Mouse (Mus musculus) kidney, adult 2 months (tissue): ENCODE results near the gene Rreb1. TPM values are rescaled to one million over a fixed set of nuclear protein-coding genes. Genes with fewer than 3 reads are reported as not detected.
A peak's percentile ranks its signal among the peaks of the same experiment; 100 is the strongest.

Source experiments
- DNase-seq: peaks from one replicate; pipeline ENCODE4 v3.0.0; 2021
- H3K27ac ChIP-seq: fragments of 200-500 bp; 2 replicates; pipeline ENCODE4 v1.5.1; 2012; ENCODE audit warnings: low read depth, low read length, control low read depth, inconsistent platforms; ENCODE audit not compliant: insufficient read depth
- H3K27me3 ChIP-seq: fragments of 200-500 bp; replicated peaks from 2 replicates; pipeline ENCODE4 v1.6.1; 2012; ENCODE audit warnings: mild to moderate bottlenecking, moderate library complexity, low read length, inconsistent platforms; ENCODE audit not compliant: control insufficient read depth, insufficient read depth
- H3K36me3 ChIP-seq: fragments of 200-500 bp; 2 replicates; pipeline ENCODE4 v1.6.1; 2012; ENCODE audit warnings: mild to moderate bottlenecking, moderate library complexity, low read length, inconsistent platforms; ENCODE audit not compliant: control insufficient read depth, insufficient read depth
- H3K4me1 ChIP-seq: fragments of 200-500 bp; 2 replicates; pipeline ENCODE4 v1.6.1; 2011; ENCODE audit warnings: low read length; ENCODE audit not compliant: control insufficient read depth, insufficient read depth
- H3K4me3 ChIP-seq: fragments of 200-500 bp; 2 replicates; pipeline ENCODE4 v1.5.1; 2011; ENCODE audit warnings: mild to moderate bottlenecking, low read depth, low read length, control low read depth; ENCODE audit not compliant: insufficient read depth
- CTCF ChIP-seq: fragments of 200-500 bp; conservative IDR thresholded peaks from 2 replicates; pipeline ENCODE4 v1.5.1; 2011; ENCODE audit warnings: low read depth, mild to moderate bottlenecking, control low read depth, low read length, moderate library complexity, mixed read lengths; ENCODE audit not compliant: insufficient read depth, insufficient read length
- POLR2A ChIP-seq: fragments of 200-500 bp; IDR thresholded peaks from one replicate; pipeline ENCODE4 v1.6.1; 2011; ENCODE audit warnings: low read depth, low read length, control low read depth
- WGBS: fragments of 180-500 bp; shearing (Covaris S2); methylation state at CpG from one replicate; pipeline ENCODE4 v1.1.7; 2018; 5-methylcytosine and 5-hydroxymethylcytosine counted together
- polyA plus RNA-seq: library from polyadenylated mRNA; depleted of rRNA; stranded (reverse); fragments of >200 nt; gene quantifications from 2 replicates; pipeline ENCODE4 v1.2.3, GENCODE M21; 2012

The Rreb1 gene
- polyA plus RNA-seq, 1 experiment, result 16.7 TPM

DNA sequence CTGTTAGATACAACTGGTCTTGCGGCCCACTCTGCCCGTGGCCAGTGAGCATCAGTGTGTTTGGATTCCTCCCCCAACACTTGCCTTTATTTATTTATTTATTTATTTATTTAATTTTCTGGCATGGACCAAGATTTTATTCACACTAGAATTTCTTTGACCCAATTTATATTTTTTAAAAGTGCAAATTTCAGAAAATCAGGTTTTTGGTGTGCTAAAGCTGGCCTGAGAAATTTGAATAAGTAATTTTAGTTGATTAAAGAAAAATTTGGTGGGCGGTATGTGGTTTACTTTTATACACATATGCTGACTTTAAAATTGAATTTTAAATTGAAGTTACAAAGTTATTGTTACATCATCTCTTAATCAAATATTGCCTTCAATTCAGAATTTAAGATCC is 82.0 kb downstream of the Rreb1 start:
- no peak for DNase-seq
- H3K4me1 ChIP-seq, result peaks cover 36% of the 10 kb centered on the region
- no peak for TF ChIP-seq POLR2A
- no peak for TF ChIP-seq CTCF
- H3K36me3 ChIP-seq, result no peaks in the 10 kb centered on the region
- H3K27ac ChIP-seq, result no peak overlapping the region; the same call in 1 of the 2 replicates
- WGBS, result 93% methylated on average over 3 of the region's 3 CpGs
- no peak overlapping the region for H3K4me3 ChIP-seq
- H3K27me3 ChIP-seq, result no peaks in the 10 kb centered on the region

DNA sequence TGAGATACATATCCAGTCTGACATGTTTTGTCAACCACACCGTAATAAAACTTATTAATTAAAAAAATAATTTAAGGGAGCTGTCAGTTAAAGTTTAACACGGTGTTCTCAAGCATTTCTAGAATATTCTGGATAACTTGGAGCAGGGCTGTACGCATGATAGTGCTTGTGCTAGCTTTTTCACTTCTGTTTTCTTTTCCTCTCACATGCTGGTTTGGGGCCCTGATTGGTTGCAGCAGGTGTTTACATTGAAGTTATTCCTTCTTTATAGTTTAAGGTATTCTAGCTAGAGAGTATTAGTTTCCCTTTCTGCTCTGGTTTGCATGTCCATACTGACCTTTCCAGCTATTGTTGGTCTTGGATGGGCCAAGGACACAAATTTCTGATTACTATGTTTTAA is 82.6 kb downstream of the Rreb1 start:
- 28% methylated on average over 3 of the region's 3 CpGs for WGBS
- no peak for DNase-seq
- Histone ChIP-seq H3K4me1 (peaks cover 34% of the 10 kb centered on the region), H3K27me3 (no peaks in the 10 kb centered on the region), H3K4me3 (no peak overlapping the region), H3K27ac (peak overlapping the region; percentile 84), H3K36me3 (no peaks in the 10 kb centered on the region)
- TF ChIP-seq CTCF, result no peak
- no peak for TF ChIP-seq POLR2A

DNA sequence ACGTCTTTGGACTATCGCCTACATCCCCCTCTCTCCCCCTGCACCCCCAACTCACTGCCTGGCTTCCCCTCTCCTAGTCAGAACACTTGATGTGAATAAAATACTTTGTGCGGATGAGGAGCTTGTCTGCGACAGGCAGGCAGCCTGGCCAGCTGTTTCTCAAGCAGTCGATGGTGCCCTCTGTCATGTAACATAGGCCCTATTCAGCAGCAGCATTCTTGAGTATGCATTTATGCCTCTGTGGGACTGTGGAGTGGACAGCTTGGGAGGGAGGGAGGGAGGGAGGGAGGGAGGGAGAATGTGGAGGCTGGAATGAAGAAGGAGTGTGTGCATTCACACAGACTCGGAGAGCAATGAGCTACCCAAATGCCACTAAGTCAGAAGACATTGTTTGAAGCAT is 84.3 kb downstream of the Rreb1 start:
- no peak overlapping the region for H3K4me3 ChIP-seq
- H3K36me3 ChIP-seq, result no peaks in the 10 kb centered on the region
- no peaks in the 10 kb centered on the region for H3K27me3 ChIP-seq
- 27% methylated on average over 6 of the region's 6 CpGs for WGBS
- DNase-seq, result no peak
- peaks cover 38% of the 10 kb centered on the region for H3K4me1 ChIP-seq
- TF ChIP-seq CTCF (no peak), POLR2A (no peak)
- H3K27ac ChIP-seq, result peak overlapping the region; percentile 84

DNA sequence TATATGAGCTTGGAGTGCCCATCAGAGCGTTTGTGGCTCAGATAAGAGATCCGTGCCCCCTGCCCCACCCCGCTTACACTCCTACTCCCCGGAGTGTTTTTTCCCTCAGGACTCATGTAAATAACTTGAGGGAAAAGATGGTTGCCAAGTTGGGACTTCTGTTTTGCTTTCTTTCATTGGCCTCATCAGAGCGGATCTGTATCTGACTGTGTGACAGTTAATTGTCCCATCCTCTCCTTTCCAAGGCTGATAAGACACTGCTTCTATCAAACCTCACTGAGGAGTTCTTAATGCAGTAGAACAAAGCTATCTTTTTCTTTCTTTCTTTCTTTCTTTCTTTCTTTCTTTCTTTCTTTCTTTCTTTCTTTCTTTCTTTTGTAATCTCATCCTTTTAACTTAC is 85.4 kb downstream of the Rreb1 start:
- H3K4me3 ChIP-seq, result no peak overlapping the region
- H3K27ac ChIP-seq, result peak overlapping the region; percentile 3; the same call in 1 of the 2 replicates
- H3K4me1 ChIP-seq, result peaks cover 34% of the 10 kb centered on the region
- 64% methylated on average over 5 of the region's 5 CpGs for WGBS
- H3K27me3 ChIP-seq, result no peaks in the 10 kb centered on the region
- TF ChIP-seq CTCF (no peak), POLR2A (no peak)
- DNase-seq, result no peak
- no peaks in the 10 kb centered on the region for H3K36me3 ChIP-seq

DNA sequence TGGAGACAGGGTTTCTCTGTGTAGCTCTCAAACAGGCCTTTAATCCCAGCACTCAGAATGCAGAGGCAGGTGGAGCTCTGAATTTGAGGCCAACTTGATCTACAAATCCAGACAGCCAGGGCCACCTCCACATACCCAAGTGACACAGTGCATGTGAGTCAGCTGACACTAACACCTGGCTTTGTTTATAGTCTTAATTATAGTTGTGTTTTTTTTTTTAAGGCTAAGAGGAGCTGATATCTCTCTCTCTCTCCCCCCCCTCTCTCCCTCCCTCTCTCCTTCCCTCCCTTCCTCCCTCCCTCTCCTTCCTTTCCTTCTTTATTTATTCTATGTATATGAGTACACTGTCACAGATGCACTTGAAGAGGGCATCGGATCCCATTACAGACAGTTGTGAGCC is 86.5 kb downstream of the Rreb1 start:
- H3K4me3 ChIP-seq, result no peak overlapping the region
- H3K36me3 ChIP-seq, result no peaks in the 10 kb centered on the region
- no peak overlapping the region; the same call in 1 of the 2 replicates for H3K27ac ChIP-seq
- no peak for DNase-seq
- TF ChIP-seq CTCF (no peak), POLR2A (no peak)
- 88% methylated on average over 1 of the region's 1 CpGs for WGBS
- no peaks in the 10 kb centered on the region for H3K27me3 ChIP-seq
- peaks cover 35% of the 10 kb centered on the region for H3K4me1 ChIP-seq

DNA sequence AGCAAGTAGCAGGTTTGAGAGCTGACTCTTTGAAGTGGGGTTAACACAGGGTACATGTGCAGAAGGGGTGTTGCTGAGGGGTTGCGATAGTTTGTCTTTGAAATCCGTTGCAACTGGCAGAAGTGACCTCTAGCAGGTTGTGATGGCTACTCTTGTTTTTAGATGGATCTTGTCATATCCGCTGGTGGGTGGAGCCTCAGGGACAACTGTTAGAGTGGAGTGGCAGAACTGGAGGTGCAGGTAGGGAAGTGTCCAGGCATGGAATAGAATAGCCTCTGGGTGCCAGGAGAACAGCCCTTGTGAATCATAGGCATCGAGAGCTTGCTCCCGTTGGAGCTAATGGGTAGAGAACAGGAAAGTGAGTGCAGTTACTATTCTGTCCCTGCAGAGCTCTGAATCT is 88.1 kb downstream of the Rreb1 start:
- no peak overlapping the region for H3K4me3 ChIP-seq
- no peaks in the 10 kb centered on the region for H3K36me3 ChIP-seq
- 25% methylated on average over 5 of the region's 5 CpGs for WGBS
- TF ChIP-seq POLR2A (no peak), CTCF (no peak)
- no peaks in the 10 kb centered on the region for H3K27me3 ChIP-seq
- peaks cover 40% of the 10 kb centered on the region for H3K4me1 ChIP-seq
- DNase-seq, result no peak
- H3K27ac ChIP-seq, result no peak overlapping the region

DNA sequence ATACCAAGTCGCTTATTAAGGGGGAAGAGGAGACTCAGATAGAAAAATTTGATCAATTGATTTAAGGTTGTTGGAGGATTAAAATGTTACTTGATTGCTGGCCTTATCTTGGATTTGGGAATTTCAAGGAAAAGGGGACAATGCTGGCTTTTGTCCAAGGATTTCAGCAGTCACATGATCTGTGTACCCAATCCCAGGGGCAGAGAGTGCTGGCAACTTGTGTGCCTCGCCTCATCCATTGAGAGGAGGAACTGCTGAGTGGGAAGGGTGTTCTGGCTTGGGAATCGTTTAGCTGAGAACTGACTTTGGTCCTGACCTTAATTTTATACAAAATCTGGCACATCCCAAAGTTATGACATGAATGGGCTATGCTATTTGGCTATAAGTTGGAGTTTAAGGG is 88.6 kb downstream of the Rreb1 start:
- no peak for DNase-seq
- Histone ChIP-seq H3K4me1 (peaks cover 38% of the 10 kb centered on the region), H3K4me3 (no peak overlapping the region), H3K36me3 (no peaks in the 10 kb centered on the region), H3K27ac (no peak overlapping the region), H3K27me3 (no peaks in the 10 kb centered on the region)
- no peak for TF ChIP-seq CTCF
- no peak for TF ChIP-seq POLR2A
- 41% methylated on average over 3 of the region's 3 CpGs for WGBS
